Mouse (Mus musculus): ENCODE measurements around the gene Vwa1. TPM values are rescaled to one million over a fixed set of nuclear protein-coding genes. Genes with fewer than 3 reads are reported as not detected.

The Vwa1 gene
- polyA plus RNA-seq, 1 experiment from 2014 or later = 12.7 TPM

DNA sequence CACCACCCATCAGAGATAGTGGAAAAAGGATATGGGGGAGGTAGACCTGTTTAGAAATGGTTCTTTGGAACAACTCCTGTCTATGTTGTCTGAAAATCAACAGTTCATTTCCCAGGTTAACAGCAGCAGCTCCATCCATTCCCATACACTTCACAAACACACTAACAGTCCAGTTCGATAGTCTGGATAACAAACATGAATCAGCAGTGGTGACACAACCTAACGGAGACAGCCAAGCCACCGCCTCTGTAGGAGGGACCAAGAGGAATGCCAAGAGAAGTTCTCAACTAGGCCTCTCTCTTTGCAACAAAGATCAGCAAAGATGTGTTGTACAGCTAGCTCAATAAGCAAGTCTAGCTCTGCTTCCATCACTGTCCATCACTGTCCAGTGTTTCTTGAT, 12.1 kb downstream of the Vwa1 start:
- H3K4me2 ChIP-seq (ENCODE audit: low read depth, low read length) = no peak overlapping the region
- H3K36me3 ChIP-seq (ENCODE audit: control insufficient read depth, insufficient read depth, low read length) = 0 out of 2 replicates have a peak, but pooled peaks cover 4% of the 10 kb centered on the region
- no peak overlapping the region for H3K4me3 ChIP-seq (ENCODE audit: low read depth, low read length)
- no peak overlapping the region; the same call in 1 of the 2 replicates for H3K9ac ChIP-seq (ENCODE audit: low read depth, low read length)
- WGBS = 84% methylated on average over 3 of the region's 3 CpGs
- peaks cover 14% of the 10 kb centered on the region for H3K4me1 ChIP-seq (ENCODE audit: control insufficient read depth, insufficient read depth, low read length)
- H3K27me3 ChIP-seq (replicated peaks; ENCODE audit: control insufficient read depth, insufficient read depth, low read length) = no peaks in the 10 kb centered on the region
- H3K9me3 ChIP-seq (ENCODE audit: control insufficient read depth, low read length) = no peaks in the 10 kb centered on the region
- DNase-seq (ENCODE audit: low spot score) (no peak), ATAC-seq (ENCODE audit: low read depth) (no peak)
- no peak overlapping the region for H3K27ac ChIP-seq (replicated peaks; ENCODE audit: low read depth, low read length)

DNA sequence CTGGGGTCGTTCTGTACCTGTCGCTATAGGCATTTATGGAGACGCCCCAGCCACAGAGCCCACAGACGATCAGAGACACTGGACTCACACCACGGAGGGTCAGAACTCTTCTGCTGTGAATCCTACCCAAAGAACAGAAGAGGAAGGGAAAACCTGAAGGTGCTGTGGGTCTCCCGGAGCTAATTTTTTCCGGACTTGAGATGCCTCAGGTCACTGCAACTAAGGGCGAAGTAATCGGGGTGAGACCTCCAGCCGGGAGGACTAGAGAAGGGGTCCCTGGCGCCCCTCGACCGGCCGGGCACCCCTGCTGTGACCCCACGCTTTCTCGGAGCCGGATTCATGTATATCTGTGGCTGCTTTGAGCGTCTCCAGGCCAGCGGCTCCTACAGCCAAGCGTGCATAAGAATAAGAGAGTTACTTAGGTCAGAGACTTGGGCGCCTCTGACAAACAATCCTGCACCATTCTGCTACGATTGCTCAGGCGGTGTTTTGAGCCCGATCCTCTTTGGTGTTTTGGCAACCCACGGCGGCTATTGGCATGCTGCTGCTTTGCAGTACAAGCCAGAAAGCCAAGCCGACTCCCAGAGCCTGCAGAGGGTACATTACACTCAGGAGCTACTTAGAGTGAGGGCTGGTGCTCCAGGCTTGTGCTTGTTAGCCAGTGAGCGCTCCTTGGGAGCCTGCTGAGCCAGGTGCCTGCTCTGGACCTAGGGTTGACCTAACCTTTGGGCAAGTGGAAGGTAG, 13.0 kb downstream of the Vwa1 start:
- peaks cover 14% of the 10 kb centered on the region for H3K4me1 ChIP-seq (ENCODE audit: control insufficient read depth, insufficient read depth, low read length)
- H3K36me3 ChIP-seq (ENCODE audit: control insufficient read depth, insufficient read depth, low read length) = peaks cover 10% of the 10 kb centered on the region; the same call in 1 of the 2 replicates
- peak overlapping the region; percentile 69 for H3K4me3 ChIP-seq (ENCODE audit: low read depth, low read length)
- peak overlapping the region; percentile 56; the same call in 1 of the 2 replicates for H3K27ac ChIP-seq (replicated peaks; ENCODE audit: low read depth, low read length)
- 3% methylated on average over 28 of the region's 28 CpGs for WGBS
- no peaks in the 10 kb centered on the region for H3K9me3 ChIP-seq (ENCODE audit: control insufficient read depth, low read length)
- peak overlapping the region; percentile 93 for H3K4me2 ChIP-seq (ENCODE audit: low read depth, low read length)
- DNase-seq (ENCODE audit: low spot score) (no peak), ATAC-seq (ENCODE audit: low read depth) (no peak)
- H3K27me3 ChIP-seq (replicated peaks; ENCODE audit: control insufficient read depth, insufficient read depth, low read length) = no peaks in the 10 kb centered on the region
- peak overlapping the region; percentile 82 for H3K9ac ChIP-seq (ENCODE audit: low read depth, low read length)

DNA sequence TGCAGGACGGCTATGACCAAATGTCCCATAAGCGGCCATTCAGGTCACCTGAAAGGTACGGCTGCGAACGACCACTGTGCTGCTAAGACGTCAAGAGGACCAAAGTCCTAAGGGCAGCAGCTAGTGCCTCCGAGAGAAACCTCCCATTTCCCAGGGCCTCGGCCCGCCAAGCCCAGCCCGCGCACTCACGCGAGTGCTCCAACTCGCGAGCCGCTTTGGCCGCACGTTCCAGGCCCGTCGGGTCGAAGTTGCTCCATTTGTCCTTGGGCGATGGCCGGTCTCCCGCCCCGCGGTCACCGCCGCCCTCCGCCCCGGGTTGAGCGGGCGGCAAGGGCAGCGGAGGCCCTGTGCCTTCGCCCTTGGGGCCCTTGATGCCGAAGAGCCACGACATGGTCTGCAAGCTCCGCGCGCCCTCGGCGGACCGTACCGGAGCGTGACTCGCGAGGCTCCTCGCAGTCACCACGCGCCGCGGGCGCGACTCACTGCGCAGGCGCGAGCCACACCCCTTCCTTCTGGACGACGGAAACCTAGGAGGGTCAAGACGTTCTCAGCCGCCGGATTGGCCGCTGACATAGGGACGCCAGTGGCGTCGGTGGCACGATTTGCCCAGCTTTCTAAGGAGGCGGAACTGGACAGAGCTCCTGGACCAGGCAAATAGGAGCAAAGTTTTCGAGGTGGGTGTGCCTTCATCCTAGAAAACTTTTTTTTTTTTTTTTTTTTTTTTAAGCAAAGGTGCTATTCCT, 13.7 kb downstream of the Vwa1 start, which contains the start of gene Atad3a:
Atad3a (minus strand) TSS at position 481 of the 743 bp plus-strand sequence.
- DNase-seq (ENCODE audit: low spot score) = peak; percentile 98

DNA sequence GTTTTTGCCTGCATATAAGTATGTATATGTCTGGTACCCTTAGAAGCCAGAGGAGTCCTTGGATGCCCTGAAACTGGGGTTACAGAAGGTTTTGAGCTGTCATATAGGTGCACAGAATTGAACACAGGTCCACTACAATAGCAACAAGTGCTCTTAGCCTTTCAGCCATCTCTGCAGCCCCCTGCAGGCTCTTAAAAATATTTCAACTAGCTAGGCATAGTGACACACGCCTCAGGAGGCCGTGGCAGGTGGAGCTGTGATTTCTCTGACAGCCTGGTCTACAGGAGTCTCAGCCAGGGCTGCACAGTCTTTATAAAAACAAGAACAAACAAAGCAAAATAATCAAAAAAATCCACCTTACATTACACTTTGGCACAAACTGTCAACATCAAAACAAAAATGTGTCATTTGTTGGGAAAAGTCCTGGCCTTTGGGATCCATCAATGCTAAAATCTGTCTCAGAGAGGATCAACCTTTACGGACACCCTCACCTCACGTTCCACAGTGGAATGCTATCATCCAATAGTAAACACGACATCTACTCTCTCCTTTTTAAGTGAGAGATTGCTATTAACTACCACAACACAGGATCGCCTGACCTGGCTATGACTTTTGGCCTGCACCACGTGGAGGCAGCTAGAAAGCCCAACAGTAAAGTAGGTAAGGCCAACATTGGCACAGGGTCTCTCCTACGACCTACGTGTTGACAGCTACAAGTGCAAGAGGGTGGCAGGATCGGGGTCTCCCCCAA, 14.5 kb downstream of the Vwa1 start:
- Histone ChIP-seq H3K4me3 (ENCODE audit: low read depth, low read length) (peak overlapping the region; percentile 69), H3K4me2 (ENCODE audit: low read depth, low read length) (peak overlapping the region; percentile 93), H3K27ac (replicated peaks; ENCODE audit: low read depth, low read length) (0 out of 2 replicates have a peak overlapping the region, but pooled peaks have one; percentile 4), H3K27me3 (replicated peaks; ENCODE audit: control insufficient read depth, insufficient read depth, low read length) (no peaks in the 10 kb centered on the region), H3K9me3 (ENCODE audit: control insufficient read depth, low read length) (no peaks in the 10 kb centered on the region), H3K4me1 (ENCODE audit: control insufficient read depth, insufficient read depth, low read length) (peaks cover 14% of the 10 kb centered on the region), H3K9ac (ENCODE audit: low read depth, low read length) (peak overlapping the region; percentile 82), H3K36me3 (ENCODE audit: control insufficient read depth, insufficient read depth, low read length) (peaks cover 24% of the 10 kb centered on the region)
- WGBS = 4% methylated on average over 10 of the region's 10 CpGs
- DNase-seq (ENCODE audit: low spot score) = peak; percentile 48
- ATAC-seq (ENCODE audit: low read depth) = no peak

More for the DNA sequence above, 13.7 kb downstream of the Vwa1 start, which contains the start of gene Atad3a:
- ATAC-seq (ENCODE audit: low read depth) = peak; percentile 98
- no peaks in the 10 kb centered on the region for H3K9me3 ChIP-seq (ENCODE audit: control insufficient read depth, low read length)
- peaks cover 17% of the 10 kb centered on the region for H3K36me3 ChIP-seq (ENCODE audit: control insufficient read depth, insufficient read depth, low read length)
- peak within 1 kb of the TSS; percentile 56; the same call in 1 of the 2 replicates for H3K27ac ChIP-seq (replicated peaks; ENCODE audit: low read depth, low read length)
- H3K4me2 ChIP-seq (ENCODE audit: low read depth, low read length) = peak within 1 kb of the TSS; percentile 93
- peak within 1 kb of the TSS; percentile 82 for H3K9ac ChIP-seq (ENCODE audit: low read depth, low read length)
- peak within 1 kb of the TSS; percentile 69 for H3K4me3 ChIP-seq (ENCODE audit: low read depth, low read length)
- under 1% methylated on average over 38 of the region's 68 CpGs for WGBS
- no peaks in the 10 kb centered on the region for H3K27me3 ChIP-seq (replicated peaks; ENCODE audit: control insufficient read depth, insufficient read depth, low read length)
- peaks cover 14% of the 10 kb centered on the region for H3K4me1 ChIP-seq (ENCODE audit: control insufficient read depth, insufficient read depth, low read length)

DNA sequence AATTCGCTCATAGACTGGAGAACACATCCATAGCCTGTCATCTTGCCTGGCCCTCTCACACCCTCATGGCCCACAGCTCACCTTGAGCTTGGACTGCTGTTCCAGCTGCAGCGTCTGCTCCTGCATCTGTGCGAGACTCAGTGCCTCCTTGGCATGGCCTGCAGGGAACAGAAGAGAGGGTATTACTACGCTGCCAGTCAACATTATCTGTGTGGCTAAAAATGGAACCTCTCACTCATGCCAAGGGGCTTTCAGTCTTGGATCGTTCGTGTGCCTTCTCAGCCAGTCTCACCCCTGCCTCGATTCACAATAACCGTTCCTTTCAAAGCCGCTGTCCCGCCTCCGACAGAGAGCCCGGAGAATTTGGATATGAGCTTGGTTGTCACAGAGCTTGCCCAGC, 17.5 kb downstream of the Vwa1 start:
- Histone ChIP-seq H3K9me3 (ENCODE audit: control insufficient read depth, low read length) (no peaks in the 10 kb centered on the region), H3K4me2 (ENCODE audit: low read depth, low read length) (no peak overlapping the region), H3K36me3 (ENCODE audit: control insufficient read depth, insufficient read depth, low read length) (peaks cover 52% of the 10 kb centered on the region), H3K27ac (replicated peaks; ENCODE audit: low read depth, low read length) (no peak overlapping the region), H3K4me3 (ENCODE audit: low read depth, low read length) (no peak overlapping the region), H3K27me3 (replicated peaks; ENCODE audit: control insufficient read depth, insufficient read depth, low read length) (no peaks in the 10 kb centered on the region), H3K4me1 (ENCODE audit: control insufficient read depth, insufficient read depth, low read length) (peaks cover 14% of the 10 kb centered on the region), H3K9ac (ENCODE audit: low read depth, low read length) (no peak overlapping the region)
- WGBS = 93% methylated on average over 12 of the region's 12 CpGs
- ATAC-seq (ENCODE audit: low read depth) (no peak), DNase-seq (ENCODE audit: low spot score) (no peak)

DNA sequence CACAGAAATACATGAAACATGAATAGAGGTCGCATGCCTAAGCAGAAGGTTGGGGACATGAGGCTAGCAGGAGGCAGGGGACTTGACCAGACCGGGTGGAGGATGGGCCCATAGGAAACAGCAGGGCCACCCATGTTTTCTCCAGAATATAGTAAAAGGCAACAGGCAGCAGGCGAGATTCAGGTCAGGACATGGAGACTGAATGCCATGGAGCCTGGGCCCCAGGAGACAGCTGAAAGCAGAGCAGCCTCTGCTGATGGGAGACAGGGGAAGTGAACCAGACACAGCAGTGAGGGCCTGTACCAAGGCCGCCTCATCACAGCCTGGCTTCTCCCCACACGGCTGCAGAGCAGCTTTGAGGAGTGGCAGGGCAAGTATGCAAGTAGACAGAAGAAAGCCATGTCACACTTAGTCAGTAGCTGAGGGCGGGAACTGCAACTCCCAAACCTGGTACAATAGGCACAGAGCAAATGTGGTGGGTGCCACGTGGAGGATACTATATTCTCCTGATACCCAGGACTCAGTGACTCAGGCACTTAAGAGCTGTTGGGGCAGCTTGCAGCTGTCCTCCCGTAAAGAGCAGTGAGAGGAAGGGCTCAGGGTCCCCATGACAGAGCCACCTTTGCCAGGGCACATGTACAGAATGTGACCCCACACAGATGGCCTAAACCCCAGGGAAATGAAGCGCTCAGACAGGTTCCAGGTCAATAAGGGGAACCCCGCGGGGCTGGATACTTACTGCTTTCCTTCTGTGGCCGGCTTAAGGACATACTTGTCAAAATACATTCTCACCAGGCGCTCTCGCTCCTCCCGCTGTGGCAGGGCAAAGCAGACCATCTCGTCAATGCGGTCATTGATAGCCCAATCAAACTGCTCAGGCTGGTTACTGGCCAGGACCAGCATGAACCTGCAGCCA, 27.7 kb downstream of the Vwa1 start:
- no peaks in the 10 kb centered on the region for H3K9me3 ChIP-seq (ENCODE audit: control insufficient read depth, low read length)
- no peak overlapping the region for H3K9ac ChIP-seq (ENCODE audit: low read depth, low read length)
- ATAC-seq (ENCODE audit: low read depth) = no peak
- H3K27ac ChIP-seq (replicated peaks; ENCODE audit: low read depth, low read length) = no peak overlapping the region
- H3K4me2 ChIP-seq (ENCODE audit: low read depth, low read length) = no peak overlapping the region
- H3K4me1 ChIP-seq (ENCODE audit: control insufficient read depth, insufficient read depth, low read length) = no peaks in the 10 kb centered on the region
- no peak overlapping the region for H3K4me3 ChIP-seq (ENCODE audit: low read depth, low read length)
- H3K27me3 ChIP-seq (replicated peaks; ENCODE audit: control insufficient read depth, insufficient read depth, low read length) = no peaks in the 10 kb centered on the region
- WGBS = 86% methylated on average over 17 of the region's 17 CpGs
- H3K36me3 ChIP-seq (ENCODE audit: control insufficient read depth, insufficient read depth, low read length) = peaks cover 92% of the 10 kb centered on the region
- no peak for DNase-seq (ENCODE audit: low spot score)

DNA sequence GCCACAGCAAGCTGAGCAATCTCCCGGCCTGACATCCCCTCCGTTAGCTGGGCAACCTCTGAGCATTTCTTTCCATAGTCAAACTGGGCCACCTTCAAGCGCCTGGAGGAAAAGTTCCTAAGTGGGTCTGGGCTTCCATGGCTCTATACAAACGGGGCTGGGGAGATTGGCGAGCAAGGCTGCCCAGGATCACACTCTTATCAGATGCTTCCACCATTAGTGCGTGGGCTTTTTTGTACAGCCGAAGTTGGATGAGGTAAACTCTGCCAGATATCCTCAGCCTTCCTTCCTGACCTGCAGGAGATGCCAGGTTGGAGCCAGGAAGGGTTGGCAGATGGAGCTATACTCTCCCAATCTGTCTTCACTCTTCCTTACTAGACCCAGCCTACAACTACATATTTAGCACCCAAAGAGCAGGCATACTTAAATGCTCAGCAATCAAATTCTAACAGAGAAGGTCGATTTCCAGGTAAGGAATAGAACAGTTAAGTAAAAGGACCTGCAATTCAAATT, 28.4 kb downstream of the Vwa1 start:
- no peak for ATAC-seq (ENCODE audit: low read depth)
- DNase-seq (ENCODE audit: low spot score) = no peak
- H3K4me2 ChIP-seq (ENCODE audit: low read depth, low read length) = no peak overlapping the region
- H3K9ac ChIP-seq (ENCODE audit: low read depth, low read length) = no peak overlapping the region
- H3K27me3 ChIP-seq (replicated peaks; ENCODE audit: control insufficient read depth, insufficient read depth, low read length) = no peaks in the 10 kb centered on the region
- H3K4me3 ChIP-seq (ENCODE audit: low read depth, low read length) = no peak overlapping the region
- 89% methylated on average over 8 of the region's 8 CpGs for WGBS
- no peaks in the 10 kb centered on the region for H3K9me3 ChIP-seq (ENCODE audit: control insufficient read depth, low read length)
- no peaks in the 10 kb centered on the region for H3K4me1 ChIP-seq (ENCODE audit: control insufficient read depth, insufficient read depth, low read length)
- peaks cover 93% of the 10 kb centered on the region for H3K36me3 ChIP-seq (ENCODE audit: control insufficient read depth, insufficient read depth, low read length)
- H3K27ac ChIP-seq (replicated peaks; ENCODE audit: low read depth, low read length) = no peak overlapping the region

All from embryonic facial prominence, embryonic 14.5 days (tissue).